Mouse (Mus musculus): ENCODE measurements around the gene Mecr.

The Mecr gene

GRCm38 (mm10) chr4:131836351-131836881 is 6.9 kb upstream of the Mecr start:
- WGBS, result 5% methylated on average over 39 of the region's 39 CpGs

- WGBS, result under 1% methylated on average over 76 of the region's 76 CpGs
These were observed 6.3 kb upstream of the Mecr start for GRCm38 (mm10) chr4:131836891-131837491.

GRCm38 (mm10) chr4:131837872-131838524 is 5.3 kb upstream of the Mecr start, which contains the start of gene Ptpru:
Gene Ptpru (minus strand): TSS chr4:131838288.
- WGBS, result under 1% methylated on average over 72 of the region's 72 CpGs

- 86% methylated on average over 8 of the region's 8 CpGs for WGBS
These were observed 2.9 kb downstream of the Mecr start for GRCm38 (mm10) chr4:131845991-131846778.

GRCm38 (mm10) chr4:131848082-131848481 is 4.8 kb downstream of the Mecr start:
- WGBS, result 74% methylated on average over 6 of the region's 6 CpGs

GRCm38 (mm10) chr4:131849986-131850638 is 6.8 kb downstream of the Mecr start:
- 17% methylated on average over 5 of the region's 5 CpGs for WGBS

- WGBS, result 72% methylated on average over 5 of the region's 5 CpGs
These were observed 11.7 kb downstream of the Mecr start for GRCm38 (mm10) chr4:131854950-131855349.

GRCm38 (mm10) chr4:131860492-131861340 is 17.4 kb downstream of the Mecr start:
- 47% methylated on average over 15 of the region's 15 CpGs for WGBS

- WGBS, result 86% methylated on average over 4 of the region's 4 CpGs
These were observed 18.1 kb downstream of the Mecr start for GRCm38 (mm10) chr4:131861341-131861739.

GRCm38 (mm10) chr4:131872672-131873292 is 29.5 kb downstream of the Mecr start:
- 5% methylated on average over 11 of the region's 11 CpGs for WGBS

- WGBS, result under 1% methylated on average over 81 of the region's 116 CpGs
These were observed 30.3 kb downstream of the Mecr start, which contains the start of gene Srsf4 for GRCm38 (mm10) chr4:131873293-131874168. Gene Srsf4 (plus strand): TSS chr4:131873617.

GRCm38 (mm10) chr4:131874169-131874536 is 30.9 kb downstream of the Mecr start:
- under 1% methylated on average over 20 of the region's 20 CpGs for WGBS

GRCm38 (mm10) chr4:131874567-131874966 is 31.3 kb downstream of the Mecr start:
- 1% methylated on average over 11 of the region's 11 CpGs for WGBS

GRCm38 (mm10) chr4:131875242-131875641 is 32.0 kb downstream of the Mecr start:
- WGBS, result 39% methylated on average over 3 of the region's 3 CpGs

GRCm38 (mm10) chr4:131876836-131877235 is 33.6 kb downstream of the Mecr start:
- 58% methylated on average over 2 of the region's 2 CpGs for WGBS

GRCm38 (mm10) chr4:131879692-131880091 is 36.4 kb downstream of the Mecr start:
- WGBS, result 41% methylated on average over 1 of the region's 1 CpGs

GRCm38 (mm10) chr4:131881306-131881705 is 38.0 kb downstream of the Mecr start:
- 58% methylated on average over 7 of the region's 7 CpGs for WGBS

GRCm38 (mm10) chr4:131883571-131883970 is 40.3 kb downstream of the Mecr start:
- 56% methylated on average over 6 of the region's 6 CpGs for WGBS

GRCm38 (mm10) chr4:131885376-131885775 is 42.1 kb downstream of the Mecr start:
- WGBS, result 48% methylated on average over 6 of the region's 6 CpGs
